In genomic region chr2:57183108-57183507, GRCm38 (mm10) we compare ENCODE assay signal across 8 mouse cellular contexts. TPM values are rescaled to one million over a fixed set of nuclear protein-coding genes. Genes with fewer than 3 reads are reported as not detected.
DNase-seq lines count a peak whose midpoint lies in the region; ATAC-seq and TF ChIP-seq lines count a peak whose summit lies in the region.
"Not testable (repeated sequence)": the region's sequence is repeated elsewhere in the genome, so short reads cannot be mapped to it uniquely, and the experiment has no call there.

No protein-coding gene starts in this region.

- H3K9ac ChIP-seq in CH12.LX (ENCODE audit: insufficient read depth, low read depth); liver, embryonic 13.5 days: not testable (repeated sequence)

- not testable (repeated sequence) for TF ChIP-seq EP300 in CH12.LX (IDR thresholded peaks at IDR 0.05; ENCODE audit: low read length)

- not testable (repeated sequence) for H3K9me3 ChIP-seq in CH12.LX (replicated peaks; ENCODE audit: low read length); liver, embryonic 13.5 days (replicated peaks)

- H3K4me1 ChIP-seq in CH12.LX (ENCODE audit: control insufficient read depth in 1 of 2, insufficient read depth in 2 of 2), result peaks cover 0 to 14% of the 10 kb centered on the region in 2 experiments; a peak in 2 of 4 replicates
- not testable (repeated sequence) for H3K4me1 ChIP-seq in cerebellum, adult 2 months (ENCODE audit: control insufficient read depth, insufficient read depth, low read length)
- H3K4me1 ChIP-seq in liver, embryonic 13.5 days (replicated peaks), result peaks cover 12% of the 10 kb centered on the region

- in situ Hi-C loops in CH12.LX (cut with MboI; ENCODE audit: low pct_ligation_motif_present, low pct_unique_long_range_greater_than_20kb, low sequenced_read_pairs), result not testable (repeated sequence)

- not testable (repeated sequence) for H3K79me2 ChIP-seq in CH12.LX (replicated peaks; ENCODE audit: control insufficient read depth, extremely low read depth, insufficient read depth, poor library complexity, severe bottlenecking)

- H3K27ac ChIP-seq in CH12.LX (ENCODE audit: insufficient read depth, low read depth); cerebellum, adult 2 months (ENCODE audit: insufficient read depth, low read length); liver, embryonic 13.5 days: not testable (repeated sequence)

- peak overlapping the region; percentile 60; the same call in 1 of the 2 replicates for H3K4me2 ChIP-seq in CH12.LX (ENCODE audit: insufficient read depth, low read depth, poor library complexity, severe bottlenecking)
- peak overlapping the region; percentile 30; the same call in 1 of the 2 replicates for H3K4me2 ChIP-seq in liver, embryonic 13.5 days

- ATAC-seq in liver, embryonic 13.5 days (ENCODE audit: low read depth), result not testable (repeated sequence)

- dilution Hi-C loops in CH12.LX (cut with MboI; ENCODE audit: extremely low pct_ligation_motif_present, extremely low pct_unique_long_range_greater_than_20kb, low sequenced_read_pairs), result not testable (repeated sequence)

- DNase-seq in 3T3-L1 (ENCODE audit: low read depth, low spot score) (peak; percentile 47), R1 (ENCODE audit: low read depth, low spot score) (peak; percentile 24)
- not testable (repeated sequence) for DNase-seq in CH12.LX (ENCODE audit: extremely low read depth); liver, embryonic 13.5 days
- DNase-seq in cerebellum, adult 11 months, result peak; percentile 7
- DNase-seq in cerebellum, adult 2 months, result peak; percentile 23 to 29
- DNase-seq in cerebellum, postnatal 14 days, result peak; percentile 9 to 13
- DNase-seq in kidney, adult 9 months, result peak; percentile 3

- TF ChIP-seq RAD21 in CH12.LX (IDR thresholded peaks at IDR 0.05; ENCODE audit: low read depth, low read length), result not testable (repeated sequence)

- H3K4me3 ChIP-seq in CH12.LX (replicated peaks in 1 of 3; ENCODE audit: low read depth in 2 of 3, low read length in 2 of 3, poor library complexity in 1 of 3), result peak overlapping the region in 1 of 3 experiments; percentile 18
- not testable (repeated sequence) for H3K4me3 ChIP-seq in cerebellum, adult 2 months (replicated peaks; ENCODE audit: insufficient read depth, low read depth, low read length); liver, embryonic 13.5 days (replicated peaks)

- H3K27me3 ChIP-seq in CH12.LX (replicated peaks); cerebellum, adult 2 months (ENCODE audit: control insufficient read depth, insufficient read depth, low read length); liver, embryonic 13.5 days: not testable (repeated sequence)

- H3K36me3 ChIP-seq in CH12.LX (replicated peaks in 1 of 2; ENCODE audit: control insufficient read depth in 1 of 2, insufficient read depth in 1 of 2, low read length in 1 of 2); liver, embryonic 13.5 days: not testable (repeated sequence)

- not testable (repeated sequence) for TF ChIP-seq CTCF in CH12.LX (conservative IDR thresholded peaks at IDR 0.05 in 1 of 2, IDR thresholded peaks at IDR 0.05 in 1 of 2; ENCODE audit: low read depth in 2 of 2, low read length in 2 of 2); cerebellum, adult 2 months (IDR thresholded peaks at IDR 0.05; ENCODE audit: borderline replicate concordance, insufficient read depth, low read depth, low read length)

- 77% methylated on average over 3 of the region's 3 CpGs for WGBS in cerebellum, adult 2 months
- whole genome bisulfite sequencing in liver, embryonic 13.5 days (ENCODE audit: insufficient replicate concordance), result 51% methylated on average over 3 of the region's 3 CpGs

- TF ChIP-seq POLR2A in CH12.LX (IDR thresholded peaks at IDR 0.05; ENCODE audit: low read depth, low read length); cerebellum, adult 2 months (IDR thresholded peaks at IDR 0.05; ENCODE audit: borderline replicate concordance, insufficient read depth, low read length): not testable (repeated sequence)

TF ChIP-seq in CH12.LX, 34 proteins besides CTCF, POLR2A, EP300 and RAD21:
- TF ChIP-seq MAZ (IDR thresholded peaks at IDR 0.05; ENCODE audit: low read depth, low read length) (0 out of 2 replicates have a peak, but pooled peaks have one; percentile 30), BHLHE40 (IDR thresholded peaks at IDR 0.05; ENCODE audit: low read depth, low read length) (0 out of 2 replicates have a peak, but pooled peaks have one; percentile 30), TBP (conservative IDR thresholded peaks at IDR 0.05; ENCODE audit: low read depth, low read length) (peak; percentile 65; the same call in 1 of the 2 replicates)
TF ChIP-seq in CH12.LX: peak in this region for 3; not testable (repeated sequence) for 31.

RNA-seq across cellular contexts. Expression of gene Gpd2, which starts 54.3 kb away (rescaled TPM):
- total RNA-seq in CH12.LX (2012; rRNA removed) (16.7 and 18.4 TPM in 2 replicates), CH12.LX (2014; rRNA removed) (14.7 and 15.7 TPM in 2 replicates)
- 20.4 and 20.6 TPM in 2 replicates for polyA plus RNA-seq in CH12.LX (2012; ENCODE audit: insufficient read length, low read depth)
- 38.1 and 38.5 TPM in 2 replicates for polyA plus RNA-seq in cerebellum, adult 2 months (2012; rRNA removed)
- polyA plus RNA-seq in liver, embryonic 13.5 days (2015; fragmentation: Nextera tagmentation; extraction: Ambion mirVana), result 10.3 and 11.2 TPM in 2 replicates

RNA-seq across cellular contexts. Expression of gene Nr4a2, which starts 59.3 kb away (rescaled TPM):
- total RNA-seq in CH12.LX (2012; rRNA removed), result 1.2 and 1.8 TPM in 2 replicates
- total RNA-seq in CH12.LX (2014; rRNA removed), result 0.74 and 0.82 TPM in 2 replicates
- 1.2 and 2.3 TPM in 2 replicates for polyA plus RNA-seq in CH12.LX (2012; ENCODE audit: insufficient read length, low read depth)
- 4.4 and 4.8 TPM in 2 replicates for polyA plus RNA-seq in cerebellum, adult 2 months (2012; rRNA removed)
- 0.29 and 0.49 TPM in 2 replicates for polyA plus RNA-seq in liver, embryonic 13.5 days (2015; fragmentation: Nextera tagmentation; extraction: Ambion mirVana)
